Mouse (Mus musculus): Measurements from ENCODE around the gene Rhebl1.

DNA sequence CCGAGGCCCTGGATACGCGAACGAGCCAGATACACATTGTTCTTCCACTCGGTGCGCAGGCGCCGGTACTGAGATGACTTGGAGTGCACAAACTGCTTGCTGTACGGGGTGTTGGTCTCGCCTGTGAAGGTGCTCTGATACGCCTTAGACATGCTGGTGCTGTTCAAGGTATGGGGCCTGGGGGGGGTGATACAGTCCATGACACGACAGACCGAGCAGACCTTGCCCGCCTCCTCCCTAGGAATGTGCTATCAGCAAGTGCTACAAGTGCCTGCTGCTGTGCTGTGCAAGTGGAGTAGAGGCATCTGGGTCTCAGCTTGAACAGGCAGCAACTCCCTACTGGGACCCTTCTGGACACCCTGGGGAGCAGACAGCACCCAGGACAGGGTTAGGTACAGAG, 59.0 kb downstream of the Rhebl1 start:
- TF ChIP-seq POLR2A (IDR thresholded peaks at IDR 0.05; ENCODE audit: borderline replicate concordance, extremely low read depth, insufficient read depth, insufficient read length, poor library complexity, severe bottlenecking) (no peak), CTCF (IDR thresholded peaks at IDR 0.05; ENCODE audit: borderline replicate concordance, extremely low read depth, insufficient read depth, insufficient read length) (no peak)
